Mouse (Mus musculus) c-Kit-negative CD71-positive TER-119-positive erythroid progenitor cells, embryonic 14.5 days (primary cell): ENCODE measurements around the gene Scn10a.

Experiments used
- DNase-seq: peaks from one replicate; pipeline ENCODE4 v3.0.0-alpha.2; 2013; ENCODE audit warnings: low read depth, low spot score

Scn10a gene

DNA sequence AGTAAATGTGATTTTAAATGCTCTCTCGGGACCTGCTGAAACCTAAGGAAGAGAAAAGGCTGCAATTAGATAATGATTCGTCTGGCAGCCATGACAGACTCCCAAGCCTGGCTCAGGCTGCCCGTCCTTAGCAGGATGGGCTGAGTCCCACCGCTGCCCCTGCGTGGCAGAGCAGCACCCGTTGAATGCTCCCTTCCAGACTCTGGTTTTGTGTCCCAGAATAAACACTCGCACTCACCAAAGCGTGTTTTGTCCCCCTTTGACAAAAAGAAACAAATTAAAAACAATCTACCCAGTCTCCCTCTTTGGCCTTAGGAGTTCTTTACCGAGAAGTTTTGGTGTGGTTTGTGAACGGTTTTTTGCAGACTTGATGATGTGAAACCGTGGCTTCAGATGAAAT is at the start of gene Scn10a:
TSS of gene Scn10a (minus strand) at position 101 of the 400 bp plus-strand sequence.
- no peak for DNase-seq

- DNase-seq: peak; percentile 4
These were observed 49.5 kb upstream of the Scn10a start for GRCm38 (mm10) chr9:119768585-119768984.

DNA sequence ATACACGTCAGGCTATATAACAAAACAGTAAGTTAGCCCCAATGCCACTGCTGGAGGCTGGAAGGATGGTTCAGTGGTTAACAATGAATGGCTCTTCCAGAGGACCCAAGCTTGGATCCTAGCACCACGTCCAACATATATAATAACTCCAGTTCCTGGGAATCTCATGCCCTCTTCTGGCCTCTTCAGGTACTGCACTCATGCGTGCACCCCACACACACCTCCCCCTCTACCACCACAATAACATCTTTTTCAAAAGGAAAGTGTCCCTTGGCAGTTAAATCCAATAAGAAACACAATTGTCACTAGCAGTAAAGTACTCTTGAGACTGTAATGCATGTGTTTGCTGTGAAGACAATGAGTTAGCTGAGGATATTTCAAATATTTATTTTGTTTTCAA is 41.1 kb upstream of the Scn10a start:
- DNase-seq: no peak

- DNase-seq: no peak
These were observed 40.3 kb upstream of the Scn10a start for GRCm38 (mm10) chr9:119759457-119759856.

- no peak for DNase-seq
These were observed 32.4 kb upstream of the Scn10a start for GRCm38 (mm10) chr9:119751507-119751906.

- DNase-seq: no peak
These were observed 30.0 kb upstream of the Scn10a start for GRCm38 (mm10) chr9:119749112-119749511.

DNA sequence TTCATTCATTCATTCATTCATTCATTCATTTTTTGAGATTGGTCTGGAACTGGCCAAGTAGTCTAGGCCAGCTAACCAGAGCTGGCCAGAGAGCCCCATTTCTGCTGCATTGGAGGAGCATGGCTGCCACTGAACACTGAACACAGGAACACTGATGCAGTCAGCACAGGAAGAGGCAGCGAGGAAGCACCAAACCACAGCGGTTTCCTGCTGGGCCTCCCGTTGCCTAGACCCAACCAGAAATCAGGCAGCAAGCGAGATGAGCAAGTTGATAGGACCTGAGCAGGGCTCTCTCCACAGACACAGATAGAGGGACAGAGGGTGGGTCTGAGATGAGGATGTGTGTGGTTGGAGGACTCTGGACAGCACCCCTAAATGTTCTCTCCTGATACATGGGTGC is 24.8 kb upstream of the Scn10a start:
- DNase-seq: no peak

DNA sequence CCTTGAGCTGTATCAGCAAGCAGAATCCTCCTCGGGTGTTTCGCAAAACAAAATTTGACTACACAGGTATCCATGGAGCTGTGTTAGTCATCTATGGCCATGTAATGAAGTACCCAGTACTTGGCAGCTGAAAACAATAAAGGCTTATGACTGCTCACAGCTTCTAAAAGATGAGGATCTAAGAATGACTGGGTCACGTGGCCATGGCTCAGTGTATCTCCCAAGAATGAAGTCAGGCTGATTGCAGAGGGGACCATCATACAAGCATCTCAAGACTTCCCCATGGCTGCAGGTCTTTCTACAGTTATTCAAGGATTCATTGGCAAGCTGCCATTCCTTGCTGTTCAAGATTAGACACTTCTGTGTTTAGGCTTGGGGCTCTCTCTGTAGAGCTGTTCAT is 24.2 kb upstream of the Scn10a start:
- no peak for DNase-seq

- no peak for DNase-seq
These were observed 22.1 kb upstream of the Scn10a start for GRCm38 (mm10) chr9:119741101-119741786.

GRCm38 (mm10) chr9:119728412-119729097 is 9.4 kb upstream of the Scn10a start:
- peak; percentile 38 for DNase-seq

- no peak for DNase-seq
These were observed 7.9 kb upstream of the Scn10a start for GRCm38 (mm10) chr9:119726990-119727389.

DNA sequence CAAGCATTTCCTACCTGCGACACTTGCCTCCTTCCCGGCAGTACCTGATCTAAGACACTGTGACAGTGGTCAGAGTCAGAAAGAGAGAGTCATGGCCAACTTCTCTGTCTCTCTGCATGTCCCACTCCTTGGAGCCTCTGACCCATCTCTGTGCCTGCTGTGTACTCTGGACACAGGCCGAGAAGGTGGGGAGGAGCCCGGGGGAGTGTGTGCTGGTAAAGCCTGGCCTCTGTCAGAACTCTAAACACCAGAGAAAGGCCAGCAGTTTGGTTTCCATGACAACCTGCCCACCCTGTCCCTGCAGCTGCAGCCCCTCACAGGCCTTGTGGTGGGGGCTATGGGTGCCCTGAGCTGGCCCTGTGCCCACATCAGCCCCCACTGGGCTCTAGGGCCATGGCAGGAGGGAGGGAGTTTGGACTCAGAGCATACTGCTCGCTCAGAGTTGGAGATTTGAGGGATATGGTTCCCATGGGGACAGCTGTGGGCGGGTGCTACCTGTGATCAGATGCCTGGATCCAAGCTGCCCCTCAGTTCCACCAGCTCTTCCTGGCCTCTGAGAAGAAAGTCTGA is 6.3 kb upstream of the Scn10a start:
- no peak for DNase-seq

DNA sequence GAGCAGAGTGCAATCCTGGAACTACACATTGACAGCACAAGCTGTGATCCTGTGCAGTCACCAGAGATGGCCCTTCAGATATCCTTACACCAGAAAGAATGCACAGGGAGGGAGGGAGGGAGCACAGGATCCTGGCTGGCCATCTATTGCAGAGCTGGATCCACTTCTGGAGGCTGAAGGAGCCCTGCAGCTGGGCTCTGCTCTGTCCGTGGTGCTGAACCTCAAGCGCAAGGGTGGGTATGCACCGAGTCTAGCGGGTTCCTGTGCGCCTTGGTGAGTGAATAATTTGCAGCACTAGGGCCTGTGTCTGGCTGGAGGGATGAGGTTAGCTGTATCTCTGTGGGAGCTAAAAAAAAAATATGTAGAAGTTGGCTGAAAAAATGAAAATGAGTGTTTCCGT is 12.4 kb downstream of the Scn10a start:
- DNase-seq: no peak

DNA sequence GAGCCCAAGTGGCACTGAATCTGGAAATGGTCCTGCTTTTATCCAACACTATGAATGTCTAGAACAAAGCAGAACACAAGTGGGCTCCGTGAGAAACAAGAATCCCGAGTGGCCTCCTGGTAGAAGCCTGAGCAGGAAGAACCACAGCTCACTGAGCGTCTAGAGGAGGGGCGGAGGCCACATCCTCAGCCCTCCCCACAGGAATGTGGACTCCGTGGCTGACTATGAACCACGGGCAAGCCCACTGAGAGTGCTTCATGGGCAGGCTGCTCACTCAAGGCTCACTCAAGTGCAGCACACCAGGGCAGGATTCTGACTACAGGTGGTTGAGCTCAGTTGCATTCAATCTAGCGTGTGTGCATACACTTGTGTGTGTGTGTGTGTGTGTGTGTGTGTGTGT is 27.6 kb downstream of the Scn10a start:
- DNase-seq: no peak

DNA sequence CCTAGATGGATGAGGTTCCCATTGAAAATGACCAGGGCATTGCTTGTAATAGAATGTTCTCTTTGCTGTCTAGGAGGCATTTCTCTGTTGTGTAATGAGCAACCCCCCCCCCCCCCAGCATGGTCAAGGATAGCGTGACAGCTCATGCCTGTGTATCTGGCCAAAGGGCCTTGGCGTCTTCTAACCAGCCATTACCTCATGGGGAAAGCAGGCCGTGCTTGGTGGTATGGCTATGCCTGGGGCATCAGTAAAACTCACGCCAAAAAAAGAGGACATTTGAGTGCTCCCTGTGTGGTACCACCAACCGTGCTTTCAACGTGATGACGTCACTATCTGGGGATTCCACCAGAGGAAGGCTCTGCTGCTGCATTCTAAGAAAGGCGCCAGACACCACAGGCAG is 28.1 kb downstream of the Scn10a start:
- no peak for DNase-seq

- DNase-seq: no peak
These were observed 31.2 kb downstream of the Scn10a start for GRCm38 (mm10) chr9:119687893-119688292.

DNA sequence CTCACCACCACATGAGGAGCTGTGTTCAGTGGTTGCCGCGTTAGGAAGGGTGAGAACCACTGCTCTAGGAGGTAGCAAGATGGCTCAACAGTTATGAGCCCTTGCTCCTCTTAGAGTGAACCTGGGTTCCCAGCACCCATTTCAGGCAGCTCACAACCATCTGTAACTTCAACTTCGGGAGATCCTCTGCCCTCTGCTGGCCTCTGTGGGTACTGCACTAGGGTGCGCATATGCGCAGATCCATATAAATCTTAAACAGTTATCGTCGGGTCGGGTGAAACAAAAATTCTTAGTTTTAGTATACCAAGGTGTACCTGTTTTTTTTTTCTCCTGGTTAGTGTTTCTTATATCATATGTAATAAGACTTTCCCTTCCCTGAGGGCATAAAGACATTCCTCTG is 32.9 kb downstream of the Scn10a start:
- DNase-seq: no peak

DNA sequence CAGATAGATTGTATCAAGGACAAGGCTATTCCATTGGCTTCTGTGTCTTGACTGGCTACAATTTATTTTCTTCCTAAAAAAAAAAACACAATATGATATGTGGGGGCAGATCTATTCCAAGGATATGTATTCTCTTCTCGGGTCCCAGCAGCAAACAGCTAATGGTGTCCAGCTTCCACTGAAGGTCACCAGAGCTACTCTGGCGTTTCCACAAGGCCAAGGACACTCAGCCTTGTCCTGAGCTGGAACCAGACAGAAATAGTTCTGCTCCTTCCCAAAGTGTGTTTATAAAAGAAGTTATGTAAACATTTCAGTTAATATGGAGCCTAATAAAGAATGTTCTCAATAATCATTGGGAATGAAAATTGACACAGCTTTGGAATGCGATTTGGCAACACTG is 38.2 kb downstream of the Scn10a start:
- no peak for DNase-seq

GRCm38 (mm10) chr9:119664109-119664508 is 55.0 kb downstream of the Scn10a start:
- DNase-seq: no peak

- no peak for DNase-seq
These were observed 63.0 kb downstream of the Scn10a start for GRCm38 (mm10) chr9:119656111-119656510.

- no peak for DNase-seq
These were observed 65.4 kb downstream of the Scn10a start for GRCm38 (mm10) chr9:119653758-119654157.

- DNase-seq: peak; percentile 21
These were observed 72.1 kb downstream of the Scn10a start for GRCm38 (mm10) chr9:119646942-119647547.

DNA sequence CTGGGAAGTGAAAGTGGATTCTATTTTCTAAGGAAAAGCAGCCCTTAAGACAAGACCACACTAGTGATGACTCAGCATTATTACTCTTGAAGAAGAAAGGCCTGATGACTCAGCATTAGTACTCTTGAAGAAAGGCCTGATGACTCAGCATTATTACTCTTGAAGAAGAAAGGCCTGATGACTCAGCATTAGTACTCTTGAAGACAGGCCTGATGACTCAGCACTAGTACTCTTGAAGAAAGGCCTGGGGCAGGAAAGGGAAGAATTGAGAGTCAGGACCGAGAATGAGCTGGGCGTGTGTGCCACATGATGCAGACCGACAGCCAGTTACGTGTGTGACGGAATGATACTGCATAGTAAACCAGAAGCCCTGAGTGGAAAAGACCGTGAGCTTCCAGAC is 77.1 kb downstream of the Scn10a start:
- peak; percentile 21 for DNase-seq
